Mouse (Mus musculus): ENCODE results near the gene Gm47841. TPM values are rescaled to one million over a fixed set of nuclear protein-coding genes. Genes with fewer than 3 reads are reported as not detected.

The Gm47841 gene
- not detected in 2 replicates for polyA plus RNA-seq (2012; ENCODE audit: low replicate concordance)

DNA sequence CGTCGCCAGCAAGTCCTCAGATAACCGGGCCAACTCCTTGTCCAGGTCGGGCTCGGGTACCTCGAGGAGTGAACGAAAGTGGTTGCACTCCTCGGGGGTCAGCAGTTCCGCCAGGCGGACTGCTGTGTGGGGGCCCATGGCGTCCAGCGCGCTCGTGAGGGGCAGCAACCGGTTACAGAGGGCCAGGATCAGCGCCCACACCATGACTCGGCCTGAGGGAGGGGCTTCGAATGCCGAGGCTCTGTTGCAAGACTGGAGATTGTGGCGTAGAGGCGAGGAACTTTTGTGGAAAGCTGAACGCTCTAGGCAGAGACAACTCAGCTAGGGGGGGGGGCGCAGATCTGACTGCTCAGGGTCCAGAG, at the start of gene Gm47841:
Gene Gm47841, minus strand, starts transcription at position 204 of the 362 bp plus-strand sequence.

GRCm38 (mm10) chr15:101077813-101078730, 30.9 kb upstream of the Gm47841 start, which contains the start of gene Fignl2:
Gene Fignl2, minus strand, starts transcription at chr15:101078567.

Other genes starting within 250 kb of the Gm47841 start
- 0.19 TPM in 1 of 2 replicates, not detected in the other for gene Scn8a, start 177.5 kb downstream of the Gm47841 start, polyA plus RNA-seq (2012; ENCODE audit: low replicate concordance)
- gene Fignl2, start 31.2 kb upstream of the Gm47841 start, polyA plus RNA-seq (2012; ENCODE audit: low replicate concordance) = 0.31 and 0.45 TPM in 2 replicates
- gene Ankrd33, start 68.4 kb upstream of the Gm47841 start, polyA plus RNA-seq (2012; ENCODE audit: low replicate concordance) = not detected in 2 replicates
- 2.6 and 4.8 TPM in 2 replicates for gene Acvrl1, start 81.1 kb upstream of the Gm47841 start, polyA plus RNA-seq (2012; ENCODE audit: low replicate concordance)
- 2.2 and 3.4 TPM in 2 replicates for gene Acvr1b, start 126.7 kb upstream of the Gm47841 start, polyA plus RNA-seq (2012; ENCODE audit: low replicate concordance)
- 1.2 and 3.3 TPM in 2 replicates for gene Grasp, start 176.8 kb upstream of the Gm47841 start, polyA plus RNA-seq (2012; ENCODE audit: low replicate concordance)
- 10.4 and 12.2 TPM in 2 replicates for gene Nr4a1, start 206.9 kb upstream of the Gm47841 start, polyA plus RNA-seq (2012; ENCODE audit: low replicate concordance)
- gene Atg101, start 236.9 kb upstream of the Gm47841 start, polyA plus RNA-seq (2012; ENCODE audit: low replicate concordance) = 29.8 and 32.9 TPM in 2 replicates
- not detected in 2 replicates for gene 6030408B16Rik, start 245.8 kb upstream of the Gm47841 start, polyA plus RNA-seq (2012; ENCODE audit: low replicate concordance)

Measured in leukemia stem cell, adult 10-12 weeks (primary cell).